Mouse (Mus musculus): ENCODE measurements around the gene Casq1. TPM values are rescaled to one million over a fixed set of nuclear protein-coding genes. Genes with fewer than 3 reads are reported as not detected.

The Casq1 gene
- total RNA-seq (2023) = not detected

GRCm38 (mm10) chr1:172219451-172220406, at the start of gene Casq1:
Casq1 (minus strand) TSS chr1:172219868.

GRCm38 (mm10) chr1:172261477-172262078, 41.9 kb upstream of the Casq1 start, which contains the start of gene Igsf8:
Igsf8 (plus strand) TSS chr1:172261641.

GRCm38 (mm10) chr1:172258314-172258713, 38.6 kb upstream of the Casq1 start, which contains the start of gene Atp1a4:
Atp1a4 (minus strand) TSS chr1:172258414.

GRCm38 (mm10) chr1:172206141-172206917, 13.3 kb downstream of the Casq1 start, which contains the start of gene Pea15a:
Pea15a (minus strand) TSS chr1:172206804.

Other genes with a start within 250 kb of the Casq1 start
- 1.4 TPM for gene Vangl2, start 191.4 kb downstream of the Casq1 start, total RNA-seq (2023)
- gene Nhlh1, start 162.3 kb downstream of the Casq1 start, total RNA-seq (2023) = not detected
- 158 TPM for gene Copa, start 137.3 kb downstream of the Casq1 start, total RNA-seq (2023)
- 88.7 TPM for gene Ncstn, start 137.1 kb downstream of the Casq1 start, total RNA-seq (2023)
- gene Pex19, start 93.1 kb downstream of the Casq1 start, total RNA-seq (2023) = 59.1 TPM
- 108 TPM for gene Dcaf8, start 71.8 kb downstream of the Casq1 start, total RNA-seq (2023)
- gene Pea15a, start 13.1 kb downstream of the Casq1 start, total RNA-seq (2023) = 57.4 TPM
- not detected for gene Atp1a4, start 38.5 kb upstream of the Casq1 start, total RNA-seq (2023)
- 18.8 TPM for gene Igsf8, start 41.8 kb upstream of the Casq1 start, total RNA-seq (2023)
- gene Atp1a2, start 78.2 kb upstream of the Casq1 start, total RNA-seq (2023) = not detected
- 0.26 TPM for gene Kcnj9, start 109.5 kb upstream of the Casq1 start, total RNA-seq (2023)
- gene Kcnj10, start 121.3 kb upstream of the Casq1 start, total RNA-seq (2023) = 1.5 TPM
- gene Pigm, start 156.7 kb upstream of the Casq1 start, total RNA-seq (2023) = 29.3 TPM

Measured in CD4-positive naive resting alpha-beta T cell, adult 76 days (primary cell).